Mouse (Mus musculus): ENCODE results near the gene Gm45062. TPM values are rescaled to one million over a fixed set of nuclear protein-coding genes. Genes with fewer than 3 reads are reported as not detected.

Gene Gm45062
- total and polyA plus RNA-seq, 2 experiments from 2014 or later, result 3.0 TPM; not detected in 1

GRCm38 (mm10) chr6:8389307-8389706 lies 130.1 kb downstream of the Gm45062 start:
- H3K4me2 ChIP-seq (ENCODE audit: low read depth, low read length), result no peak overlapping the region
- DNase-seq (ENCODE audit: low spot score) (no peak), ATAC-seq (ENCODE audit: insufficient read depth, low read depth) (no peak)
- no peak overlapping the region for H3K9ac ChIP-seq (replicated peaks; ENCODE audit: low read depth, low read length)
- H3K9me3 ChIP-seq (replicated peaks; ENCODE audit: control insufficient read depth, low read length), result no peaks in the 10 kb centered on the region
- TF ChIP-seq CTCF (IDR thresholded peaks at IDR 0.05; ENCODE audit: low read depth) (no peak), EP300 (IDR thresholded peaks at IDR 0.05; ENCODE audit: low read depth) (no peak)
- H3K27me3 ChIP-seq (ENCODE audit: control insufficient read depth, insufficient read depth, low read length), result no peaks in the 10 kb centered on the region
- no peak overlapping the region for H3K4me3 ChIP-seq (ENCODE audit: low read depth, low read length)
- no peaks in the 10 kb centered on the region for H3K4me1 ChIP-seq (ENCODE audit: control insufficient read depth, insufficient read depth)
- WGBS, result 93% methylated on average over 2 of the region's 2 CpGs
- H3K27ac ChIP-seq (ENCODE audit: low read depth), result no peak overlapping the region
- H3K36me3 ChIP-seq (replicated peaks; ENCODE audit: control insufficient read depth, insufficient read depth, low read length), result no peaks in the 10 kb centered on the region

DNA sequence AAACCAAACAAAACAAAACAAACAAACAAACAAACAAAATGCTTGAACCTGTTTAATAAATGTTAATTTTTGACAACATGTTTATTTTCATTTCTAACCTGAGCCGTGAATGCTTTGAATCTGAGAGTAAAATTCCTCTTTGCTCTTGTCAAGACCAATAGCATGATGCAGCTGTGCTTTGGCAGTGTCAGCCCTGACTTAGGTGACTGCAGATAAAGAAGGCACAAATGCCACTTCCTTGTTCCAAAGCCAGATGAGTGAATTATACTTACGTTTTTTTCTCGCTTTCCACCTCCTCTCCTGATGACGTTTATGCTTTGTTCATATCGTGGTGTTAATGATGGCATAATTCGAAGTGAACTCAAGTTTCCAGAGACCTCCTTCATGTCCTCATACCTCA lies 131.0 kb downstream of the Gm45062 start:
- H3K4me3 ChIP-seq (ENCODE audit: low read depth, low read length), result no peak overlapping the region
- no peaks in the 10 kb centered on the region for H3K4me1 ChIP-seq (ENCODE audit: control insufficient read depth, insufficient read depth)
- no peak for TF ChIP-seq CTCF (IDR thresholded peaks at IDR 0.05; ENCODE audit: low read depth)
- no peak for TF ChIP-seq EP300 (IDR thresholded peaks at IDR 0.05; ENCODE audit: low read depth)
- ATAC-seq (ENCODE audit: insufficient read depth, low read depth) (no peak), DNase-seq (ENCODE audit: low spot score) (no peak)
- no peaks in the 10 kb centered on the region for H3K36me3 ChIP-seq (replicated peaks; ENCODE audit: control insufficient read depth, insufficient read depth, low read length)
- H3K4me2 ChIP-seq (ENCODE audit: low read depth, low read length), result no peak overlapping the region
- H3K9ac ChIP-seq (replicated peaks; ENCODE audit: low read depth, low read length), result no peak overlapping the region
- H3K27me3 ChIP-seq (ENCODE audit: control insufficient read depth, insufficient read depth, low read length), result no peaks in the 10 kb centered on the region
- H3K27ac ChIP-seq (ENCODE audit: low read depth), result no peak overlapping the region
- 83% methylated on average over 6 of the region's 6 CpGs for WGBS
- H3K9me3 ChIP-seq (replicated peaks; ENCODE audit: control insufficient read depth, low read length), result no peaks in the 10 kb centered on the region

GRCm38 (mm10) chr6:8390935-8391334 lies 131.7 kb downstream of the Gm45062 start:
- H3K27me3 ChIP-seq (ENCODE audit: control insufficient read depth, insufficient read depth, low read length), result no peaks in the 10 kb centered on the region
- DNase-seq (ENCODE audit: low spot score) (no peak), ATAC-seq (ENCODE audit: insufficient read depth, low read depth) (no peak)
- H3K27ac ChIP-seq (ENCODE audit: low read depth), result no peak overlapping the region
- no peaks in the 10 kb centered on the region for H3K36me3 ChIP-seq (replicated peaks; ENCODE audit: control insufficient read depth, insufficient read depth, low read length)
- no peak overlapping the region for H3K9ac ChIP-seq (replicated peaks; ENCODE audit: low read depth, low read length)
- no peak overlapping the region for H3K4me2 ChIP-seq (ENCODE audit: low read depth, low read length)
- no peaks in the 10 kb centered on the region for H3K9me3 ChIP-seq (replicated peaks; ENCODE audit: control insufficient read depth, low read length)
- no peaks in the 10 kb centered on the region for H3K4me1 ChIP-seq (ENCODE audit: control insufficient read depth, insufficient read depth)
- 89% methylated on average over 2 of the region's 2 CpGs for WGBS
- H3K4me3 ChIP-seq (ENCODE audit: low read depth, low read length), result no peak overlapping the region
- no peak for TF ChIP-seq CTCF (IDR thresholded peaks at IDR 0.05; ENCODE audit: low read depth)
- no peak for TF ChIP-seq EP300 (IDR thresholded peaks at IDR 0.05; ENCODE audit: low read depth)

- TF ChIP-seq CTCF (IDR thresholded peaks at IDR 0.05; ENCODE audit: low read depth) (no peak), EP300 (IDR thresholded peaks at IDR 0.05; ENCODE audit: low read depth) (no peak)
- Histone ChIP-seq H3K4me1 (ENCODE audit: control insufficient read depth, insufficient read depth) (no peaks in the 10 kb centered on the region), H3K27me3 (ENCODE audit: control insufficient read depth, insufficient read depth, low read length) (no peaks in the 10 kb centered on the region), H3K36me3 (replicated peaks; ENCODE audit: control insufficient read depth, insufficient read depth, low read length) (no peaks in the 10 kb centered on the region), H3K4me2 (ENCODE audit: low read depth, low read length) (no peak overlapping the region), H3K9ac (replicated peaks; ENCODE audit: low read depth, low read length) (no peak overlapping the region), H3K27ac (ENCODE audit: low read depth) (no peak overlapping the region), H3K9me3 (replicated peaks; ENCODE audit: control insufficient read depth, low read length) (no peaks in the 10 kb centered on the region), H3K4me3 (ENCODE audit: low read depth, low read length) (no peak overlapping the region)
- 61% methylated on average over 4 of the region's 4 CpGs for WGBS
- DNase-seq (ENCODE audit: low spot score) (no peak), ATAC-seq (ENCODE audit: insufficient read depth, low read depth) (no peak)
Measured at GRCm38 (mm10) chr6:8393029-8393428, 133.8 kb downstream of the Gm45062 start.

GRCm38 (mm10) chr6:8394044-8394443 lies 134.8 kb downstream of the Gm45062 start:
- H3K27me3 ChIP-seq (ENCODE audit: control insufficient read depth, insufficient read depth, low read length), result no peaks in the 10 kb centered on the region
- no peak for ATAC-seq (ENCODE audit: insufficient read depth, low read depth)
- no peak for TF ChIP-seq CTCF (IDR thresholded peaks at IDR 0.05; ENCODE audit: low read depth)
- no peak for TF ChIP-seq EP300 (IDR thresholded peaks at IDR 0.05; ENCODE audit: low read depth)
- H3K4me3 ChIP-seq (ENCODE audit: low read depth, low read length), result no peak overlapping the region
- no peaks in the 10 kb centered on the region for H3K36me3 ChIP-seq (replicated peaks; ENCODE audit: control insufficient read depth, insufficient read depth, low read length)
- H3K9ac ChIP-seq (replicated peaks; ENCODE audit: low read depth, low read length), result no peak overlapping the region
- H3K27ac ChIP-seq (ENCODE audit: low read depth), result no peak overlapping the region
- no peak overlapping the region for H3K4me2 ChIP-seq (ENCODE audit: low read depth, low read length)
- no peaks in the 10 kb centered on the region for H3K4me1 ChIP-seq (ENCODE audit: control insufficient read depth, insufficient read depth)
- no peak for DNase-seq (ENCODE audit: low spot score)
- no peaks in the 10 kb centered on the region for H3K9me3 ChIP-seq (replicated peaks; ENCODE audit: control insufficient read depth, low read length)

GRCm38 (mm10) chr6:8395061-8395460 lies 135.8 kb downstream of the Gm45062 start:
- H3K36me3 ChIP-seq (replicated peaks; ENCODE audit: control insufficient read depth, insufficient read depth, low read length), result no peaks in the 10 kb centered on the region
- no peaks in the 10 kb centered on the region for H3K9me3 ChIP-seq (replicated peaks; ENCODE audit: control insufficient read depth, low read length)
- H3K27me3 ChIP-seq (ENCODE audit: control insufficient read depth, insufficient read depth, low read length), result no peaks in the 10 kb centered on the region
- WGBS, result 67% methylated on average over 4 of the region's 4 CpGs
- TF ChIP-seq CTCF (IDR thresholded peaks at IDR 0.05; ENCODE audit: low read depth) (no peak), EP300 (IDR thresholded peaks at IDR 0.05; ENCODE audit: low read depth) (no peak)
- DNase-seq (ENCODE audit: low spot score), result no peak
- H3K27ac ChIP-seq (ENCODE audit: low read depth), result no peak overlapping the region
- no peak overlapping the region for H3K4me2 ChIP-seq (ENCODE audit: low read depth, low read length)
- no peaks in the 10 kb centered on the region for H3K4me1 ChIP-seq (ENCODE audit: control insufficient read depth, insufficient read depth)
- H3K4me3 ChIP-seq (ENCODE audit: low read depth, low read length), result no peak overlapping the region
- ATAC-seq (ENCODE audit: insufficient read depth, low read depth), result no peak
- H3K9ac ChIP-seq (replicated peaks; ENCODE audit: low read depth, low read length), result no peak overlapping the region
